Mouse (Mus musculus) embryo, embryonic 11 days (tissue): ENCODE measurements around the gene Cidec.

Experiments used
- DNase-seq: peaks from one replicate; pipeline ENCODE4 v3.0.0-alpha.2; 2015

The Cidec gene

GRCm38 (mm10) chr6:113443091-113443490 lies 7.5 kb upstream of the Cidec start:
- DNase-seq: peak; percentile 16

GRCm38 (mm10) chr6:113442442-113443090 lies 7.0 kb upstream of the Cidec start, which contains the start of gene Jagn1:
TSS of gene Jagn1 (plus strand) at chr6:113442569.
- DNase-seq: peak; percentile 94

GRCm38 (mm10) chr6:113442087-113442441 lies 6.5 kb upstream of the Cidec start:
- DNase-seq: no peak

- DNase-seq: peak; percentile 81
Measured at GRCm38 (mm10) chr6:113441147-113441680, 5.7 kb upstream of the Cidec start.

- DNase-seq: no peak
Measured at GRCm38 (mm10) chr6:113440686-113441085, 5.1 kb upstream of the Cidec start.

GRCm38 (mm10) chr6:113438721-113439430 lies 3.3 kb upstream of the Cidec start:
- no peak for DNase-seq

GRCm38 (mm10) chr6:113437135-113437534 lies 1.6 kb upstream of the Cidec start:
- no peak for DNase-seq

GRCm38 (mm10) chr6:113434691-113435090 lies 869 bp downstream of the Cidec start:
- DNase-seq: no peak

- no peak for DNase-seq
Measured at GRCm38 (mm10) chr6:113433661-113434060, 1.9 kb downstream of the Cidec start.

GRCm38 (mm10) chr6:113431801-113432200 lies 3.8 kb downstream of the Cidec start:
- DNase-seq: no peak

- no peak for DNase-seq
Measured at GRCm38 (mm10) chr6:113430846-113431245, 4.7 kb downstream of the Cidec start.

- no peak for DNase-seq
Measured at GRCm38 (mm10) chr6:113429965-113430364, 5.6 kb downstream of the Cidec start.

- no peak for DNase-seq
Measured at GRCm38 (mm10) chr6:113428006-113428405, 7.6 kb downstream of the Cidec start.

GRCm38 (mm10) chr6:113427397-113427796 lies 8.2 kb downstream of the Cidec start:
- peak; percentile 49 for DNase-seq

- DNase-seq: no peak
Measured at GRCm38 (mm10) chr6:113426696-113427095, 8.9 kb downstream of the Cidec start.

- DNase-seq: no peak
Measured at GRCm38 (mm10) chr6:113424187-113424586, 11.4 kb downstream of the Cidec start.

GRCm38 (mm10) chr6:113423000-113423399 lies 12.6 kb downstream of the Cidec start:
- no peak for DNase-seq

GRCm38 (mm10) chr6:113419199-113419587 lies 16.4 kb downstream of the Cidec start, which contains the start of gene Rpusd3:
TSS of gene Rpusd3 (minus strand) at chr6:113419340.
- DNase-seq: peak; percentile 99

- DNase-seq: peak; percentile 17
Measured at GRCm38 (mm10) chr6:113418441-113419198, 16.9 kb downstream of the Cidec start.

GRCm38 (mm10) chr6:113416416-113416815 lies 19.1 kb downstream of the Cidec start:
- DNase-seq: no peak

GRCm38 (mm10) chr6:113410001-113410400 lies 25.6 kb downstream of the Cidec start:
- DNase-seq: no peak

GRCm38 (mm10) chr6:113406683-113407082 lies 28.9 kb downstream of the Cidec start:
- DNase-seq: peak; percentile 14

GRCm38 (mm10) chr6:113405483-113405882 lies 30.1 kb downstream of the Cidec start:
- DNase-seq: no peak
